Mouse (Mus musculus) erythroblast, embryonic 14.5 days (primary cell): ENCODE data around the gene Copa. TPM values are rescaled to one million over a fixed set of nuclear protein-coding genes. Genes with fewer than 3 reads are reported as not detected.

ENCODE experiments used
- H3K27me3 ChIP-seq: 2 replicates; pipeline ENCODE4 v1.6.1; 2012; ENCODE audit warnings: inconsistent platforms; ENCODE audit not compliant: control insufficient read depth
- H3K36me3 ChIP-seq: 2 replicates; pipeline ENCODE4 v1.6.1; 2012; ENCODE audit warnings: mild to moderate bottlenecking, inconsistent platforms; ENCODE audit not compliant: control insufficient read depth
- H3K4me1 ChIP-seq: 2 replicates; pipeline ENCODE4 v1.6.1; 2012; ENCODE audit warnings: inconsistent platforms; ENCODE audit not compliant: control insufficient read depth
- H3K4me3 ChIP-seq: replicated peaks from 2 replicates; pipeline ENCODE3; 2012; ENCODE audit warnings: moderate library complexity, mild to moderate bottlenecking, inconsistent platforms
- H3K9me3 ChIP-seq: 2 replicates; pipeline ENCODE4 v1.6.1; 2012; ENCODE audit warnings: low read length, inconsistent platforms, mixed read lengths; ENCODE audit not compliant: control insufficient read depth
- GATA1 ChIP-seq: IDR thresholded peaks from 2 replicates; pipeline ENCODE4 v1.6.1; 2012; ENCODE audit warnings: low read length, inconsistent platforms, mixed read lengths
- TAL1 ChIP-seq: IDR thresholded peaks from 3 replicates; pipeline ENCODE4 v1.6.1; 2012; ENCODE audit warnings: low read length, inconsistent platforms, mixed read lengths
- polyA plus RNA-seq: library from polyadenylated mRNA; stranded (reverse); fragments of >175 nt; gene quantifications from 2 replicates; pipeline ENCODE4 v1.2.3, GENCODE M21; 2012

The Copa gene
- polyA plus RNA-seq, 1 experiment: 0.78 TPM

DNA sequence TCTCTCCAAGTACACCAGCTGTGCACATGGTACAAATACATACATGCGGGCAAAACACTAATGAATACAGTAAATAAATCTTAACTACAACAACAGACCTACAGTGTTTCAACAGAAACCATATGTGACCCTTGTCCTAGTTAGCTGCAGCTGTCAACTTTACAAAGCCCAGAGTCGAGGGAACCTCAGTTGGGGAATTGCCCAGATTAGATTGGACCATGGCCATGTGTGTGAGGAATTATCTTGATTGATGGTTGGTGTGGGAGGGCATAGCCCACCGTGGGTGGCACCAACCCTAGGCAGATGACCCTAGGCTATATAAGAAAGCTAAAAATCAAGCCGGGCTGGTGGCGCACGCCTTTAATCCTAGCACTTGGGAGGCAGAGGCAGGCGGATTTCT lies 50.0 kb downstream of the Copa start:
- TF ChIP-seq TAL1 (no peak), GATA1 (no peak)
- H3K4me3 ChIP-seq: no peak overlapping the region
- no peaks in the 10 kb centered on the region for H3K9me3 ChIP-seq
- peaks cover 8% of the 10 kb centered on the region for H3K4me1 ChIP-seq
- peaks cover 70% of the 10 kb centered on the region for H3K36me3 ChIP-seq
- no peaks in the 10 kb centered on the region for H3K27me3 ChIP-seq

DNA sequence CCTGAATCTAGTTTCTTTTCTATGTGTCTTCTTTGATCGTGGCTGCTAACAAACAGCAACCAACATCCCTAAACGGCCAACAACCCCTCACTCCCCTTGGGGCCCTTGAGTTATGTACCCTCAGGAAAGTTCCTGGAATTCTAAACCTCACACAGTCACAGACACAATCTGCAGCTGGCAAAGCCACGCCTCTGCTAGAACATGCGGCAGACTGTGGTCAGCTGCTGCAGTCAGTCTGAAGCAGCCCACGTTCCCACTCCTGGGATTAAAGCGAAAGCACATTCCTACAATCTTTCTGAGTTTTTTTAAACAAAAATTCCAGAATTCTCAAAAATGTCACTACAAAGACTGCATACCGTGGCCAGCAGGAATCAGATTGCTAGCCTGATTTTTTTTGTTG lies 51.2 kb downstream of the Copa start:
- H3K4me1 ChIP-seq: no peaks in the 10 kb centered on the region; the same call in 1 of the 2 replicates
- no peaks in the 10 kb centered on the region for H3K27me3 ChIP-seq
- TF ChIP-seq TAL1 (no peak), GATA1 (no peak)
- no peak overlapping the region for H3K4me3 ChIP-seq
- peaks cover 68% of the 10 kb centered on the region for H3K36me3 ChIP-seq
- no peaks in the 10 kb centered on the region for H3K9me3 ChIP-seq

DNA sequence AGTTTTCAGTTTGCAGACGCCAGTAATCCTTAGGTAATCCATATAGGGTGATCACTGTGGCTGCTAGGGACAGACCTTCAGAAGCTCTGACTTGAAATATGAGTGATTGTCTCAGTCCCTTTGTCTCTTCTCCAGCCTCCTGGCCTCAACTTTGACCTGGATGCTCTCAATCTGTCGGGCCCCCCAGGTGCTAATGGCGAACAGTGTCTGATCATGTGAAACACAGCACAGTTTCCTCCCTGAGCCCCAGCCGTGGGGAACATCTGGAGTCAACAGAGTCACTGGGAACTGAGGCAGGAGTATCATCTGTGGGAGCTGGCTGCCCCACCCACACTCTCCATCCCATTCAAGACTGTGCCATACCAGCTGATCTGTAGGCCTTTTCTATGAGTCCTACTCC lies 51.7 kb downstream of the Copa start:
- TF ChIP-seq GATA1: no peak
- no peak for TF ChIP-seq TAL1
- H3K27me3 ChIP-seq: no peaks in the 10 kb centered on the region
- no peaks in the 10 kb centered on the region for H3K9me3 ChIP-seq
- no peak overlapping the region for H3K4me3 ChIP-seq
- no peaks in the 10 kb centered on the region for H3K4me1 ChIP-seq
- H3K36me3 ChIP-seq: peaks cover 62% of the 10 kb centered on the region

DNA sequence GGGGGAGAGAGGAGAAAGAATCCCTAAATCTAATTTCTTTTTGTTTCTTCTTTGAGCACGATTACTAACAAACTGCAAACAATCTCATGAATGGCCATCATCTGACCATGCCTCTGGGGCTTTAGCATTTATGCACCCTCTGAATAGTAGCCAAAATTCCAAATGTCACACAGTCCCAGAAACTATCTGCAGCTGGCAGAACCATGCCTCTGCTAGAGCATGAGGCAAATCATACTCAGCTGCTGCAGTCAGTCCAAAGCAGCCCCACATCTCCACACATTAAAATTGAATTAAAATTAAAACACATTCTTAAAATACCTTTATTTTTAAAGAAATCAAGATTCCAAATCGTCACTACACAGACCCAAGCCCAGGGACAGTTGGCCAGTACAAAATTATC lies 57.8 kb downstream of the Copa start:
- no peaks in the 10 kb centered on the region for H3K9me3 ChIP-seq
- H3K36me3 ChIP-seq: peaks cover 10% of the 10 kb centered on the region
- no peaks in the 10 kb centered on the region for H3K27me3 ChIP-seq
- H3K4me1 ChIP-seq: peaks cover 3% of the 10 kb centered on the region
- TF ChIP-seq GATA1 (no peak), TAL1 (no peak)
- no peak overlapping the region for H3K4me3 ChIP-seq

DNA sequence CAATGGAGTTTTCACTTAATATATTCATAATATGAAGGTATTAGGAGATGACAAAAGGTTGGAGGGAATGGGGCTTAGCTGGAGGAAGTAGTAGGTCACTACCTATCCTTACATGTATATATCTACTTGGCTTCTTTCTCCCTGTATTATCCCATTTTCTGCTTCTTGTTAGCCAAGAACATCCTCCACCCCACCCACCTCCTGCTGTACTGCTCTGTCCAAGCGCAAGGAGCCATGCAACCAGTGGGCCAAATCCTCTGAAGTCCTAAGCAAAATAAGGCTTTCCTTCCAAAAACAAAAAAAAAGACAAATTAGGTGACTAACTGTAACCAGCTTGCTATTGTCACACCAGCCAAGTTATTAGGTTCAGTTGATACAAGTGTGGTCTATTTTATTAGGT lies 58.5 kb downstream of the Copa start:
- Histone ChIP-seq H3K4me1 (peaks cover 3% of the 10 kb centered on the region), H3K27me3 (no peaks in the 10 kb centered on the region), H3K4me3 (no peak overlapping the region), H3K36me3 (peaks cover 5% of the 10 kb centered on the region), H3K9me3 (no peaks in the 10 kb centered on the region)
- TF ChIP-seq TAL1 (no peak), GATA1 (no peak)

DNA sequence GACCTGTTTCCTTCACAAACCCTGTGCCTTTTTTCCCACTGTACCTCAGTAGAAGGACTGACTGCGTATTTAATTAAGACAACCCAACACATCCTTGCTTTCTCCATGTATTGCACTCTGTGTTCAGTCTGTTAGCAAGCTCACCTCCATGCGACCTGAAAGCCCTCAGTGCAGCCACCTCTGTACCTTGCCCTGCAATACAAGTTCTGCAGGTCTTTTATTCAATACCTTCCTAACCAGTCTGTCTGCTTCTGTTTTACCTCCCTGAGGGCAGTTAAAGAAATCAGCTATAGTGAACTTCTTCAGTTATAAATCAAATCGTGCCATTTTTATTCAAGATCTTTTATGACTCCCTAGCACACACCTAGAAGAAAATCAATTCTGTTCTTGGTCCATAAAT lies 59.2 kb downstream of the Copa start:
- Histone ChIP-seq H3K27me3 (no peaks in the 10 kb centered on the region), H3K4me1 (peaks cover 3% of the 10 kb centered on the region), H3K9me3 (no peaks in the 10 kb centered on the region), H3K4me3 (no peak overlapping the region), H3K36me3 (no peaks in the 10 kb centered on the region)
- TF ChIP-seq GATA1 (no peak), TAL1 (no peak)

DNA sequence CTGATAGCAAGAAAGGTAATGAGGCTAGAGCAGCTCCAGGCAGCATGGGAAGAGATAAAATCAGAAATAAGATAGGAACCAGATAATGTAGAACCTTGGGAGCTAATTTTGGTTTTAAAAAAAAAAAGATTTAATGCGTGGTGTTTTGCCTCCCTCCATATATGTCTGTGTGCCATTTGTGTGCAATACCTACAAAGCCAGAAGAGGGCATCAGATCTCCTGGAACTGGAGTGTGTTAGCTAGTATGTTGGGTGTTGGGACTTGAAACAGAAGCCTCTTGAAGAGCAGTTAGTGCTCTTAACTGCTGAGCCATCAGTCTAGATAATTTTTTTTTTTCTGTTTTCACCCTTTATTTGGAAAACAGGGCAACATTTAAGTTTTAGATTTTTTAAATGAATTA lies 61.2 kb downstream of the Copa start:
- H3K9me3 ChIP-seq: no peaks in the 10 kb centered on the region
- H3K36me3 ChIP-seq: no peaks in the 10 kb centered on the region
- H3K4me3 ChIP-seq: no peak overlapping the region
- peaks cover 12% of the 10 kb centered on the region for H3K4me1 ChIP-seq
- TF ChIP-seq GATA1 (no peak), TAL1 (no peak)
- no peaks in the 10 kb centered on the region for H3K27me3 ChIP-seq

DNA sequence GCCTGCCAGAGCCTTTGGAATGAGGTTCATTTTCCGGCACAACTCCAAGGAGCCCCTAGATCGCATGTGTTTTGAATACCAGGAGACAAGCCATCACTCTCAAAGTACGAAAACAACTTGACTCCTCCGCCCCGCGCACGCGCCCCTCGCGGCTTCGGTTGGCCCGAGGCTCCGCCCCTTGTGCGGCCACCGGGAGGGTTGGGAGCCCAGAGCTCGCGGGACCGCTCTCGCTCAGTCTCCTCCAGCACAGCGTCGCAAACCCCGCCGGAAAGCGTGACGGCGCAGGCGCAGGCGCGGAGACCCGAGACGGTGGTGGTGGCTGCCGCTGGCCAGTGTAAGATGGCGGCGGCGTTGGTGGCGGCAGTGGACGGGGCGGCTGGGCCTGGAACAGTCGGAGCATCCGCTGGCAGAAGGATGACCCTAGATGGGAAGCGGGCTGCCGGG lies 65.5 kb downstream of the Copa start, which contains the start of gene Dcaf8:
TSS of gene Dcaf8 (plus strand) at position 250 of the 444 bp plus-strand sequence.
- H3K4me1 ChIP-seq: peaks cover 41% of the 10 kb centered on the region
- H3K9me3 ChIP-seq: no peaks in the 10 kb centered on the region
- no peaks in the 10 kb centered on the region for H3K27me3 ChIP-seq
- H3K4me3 ChIP-seq: peak within 1 kb of the TSS; percentile 100
- TF ChIP-seq GATA1 (no peak), TAL1 (no peak)
- peaks cover 37% of the 10 kb centered on the region for H3K36me3 ChIP-seq

DNA sequence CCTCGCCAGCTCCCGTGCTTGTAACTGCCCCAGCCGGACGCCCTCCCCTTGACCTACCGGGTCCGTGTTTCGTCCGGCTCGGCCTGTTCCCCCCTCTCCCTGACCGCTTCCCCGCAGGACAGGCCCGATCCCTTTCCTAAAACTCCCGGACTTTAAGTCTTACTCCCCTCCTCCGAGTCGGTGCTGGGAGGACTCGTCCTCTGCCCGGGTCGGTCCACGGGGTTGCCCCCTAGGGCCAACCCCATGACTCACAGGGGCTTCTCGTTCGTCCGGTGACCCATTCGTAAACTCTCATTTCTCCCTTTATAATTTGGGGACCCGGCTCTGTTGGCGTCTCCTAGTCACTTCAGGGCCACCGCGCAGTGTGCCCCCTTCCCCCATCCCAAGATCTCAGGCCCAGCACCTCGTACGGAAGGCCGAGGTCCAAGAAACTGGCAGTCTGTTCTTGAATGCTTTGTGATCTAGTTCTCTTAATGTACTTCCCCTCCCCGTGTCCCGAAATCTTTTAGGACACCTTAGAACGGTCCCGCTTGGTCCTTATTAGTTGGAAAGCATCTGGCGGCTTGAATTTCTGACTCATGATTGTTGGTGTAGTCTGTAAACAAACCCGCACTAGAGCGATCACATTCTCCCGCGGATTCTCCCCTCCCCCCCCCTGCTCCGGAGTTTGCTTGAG lies 66.1 kb downstream of the Copa start:
- Histone ChIP-seq H3K4me1 (peaks cover 39% of the 10 kb centered on the region), H3K27me3 (no peaks in the 10 kb centered on the region), H3K9me3 (no peaks in the 10 kb centered on the region), H3K36me3 (peaks cover 42% of the 10 kb centered on the region), H3K4me3 (peak overlapping the region; percentile 100)
- TF ChIP-seq GATA1: no peak
- no peak for TF ChIP-seq TAL1

DNA sequence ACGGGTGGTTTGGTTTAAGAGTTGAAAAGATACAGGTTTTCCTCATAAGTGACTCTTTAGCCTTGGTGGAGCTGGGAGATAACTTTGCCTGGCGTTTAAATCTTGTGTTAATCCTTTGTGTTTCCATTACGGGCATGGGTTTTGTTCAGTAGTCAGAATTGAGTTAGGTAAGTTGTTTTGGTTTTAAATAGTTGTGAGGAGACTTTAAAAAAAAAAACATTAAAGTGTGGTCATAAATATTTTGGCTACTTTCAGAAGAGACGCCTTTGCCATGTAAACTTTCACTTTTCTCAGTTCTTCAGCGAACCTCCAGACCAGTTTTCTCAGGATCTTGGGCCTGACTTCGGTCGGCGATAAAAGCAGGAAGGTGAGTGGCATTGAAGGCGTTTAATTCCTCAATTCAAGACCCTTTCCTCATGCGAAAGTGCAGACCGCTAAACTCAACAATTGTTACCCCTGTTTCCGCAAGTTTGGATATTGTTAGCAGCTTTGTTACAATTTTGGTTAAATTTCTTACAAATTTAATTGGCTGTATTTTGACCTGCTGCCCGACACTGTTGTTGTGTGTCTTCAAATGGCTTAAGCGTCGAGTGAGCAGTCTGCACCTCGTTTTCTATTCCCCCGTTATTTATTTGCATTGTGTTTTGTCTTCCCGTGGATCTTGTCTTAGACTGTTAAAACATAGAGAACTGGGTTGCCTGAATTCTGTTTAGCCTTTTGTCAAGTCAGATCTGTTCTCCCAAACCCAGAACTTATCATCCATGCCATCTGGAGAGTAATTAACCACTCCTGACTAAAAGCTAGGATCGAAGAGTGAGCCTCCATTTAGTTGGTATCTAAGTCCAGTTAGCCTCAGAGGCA lies 66.9 kb downstream of the Copa start:
- Histone ChIP-seq H3K4me3 (peak overlapping the region; percentile 100), H3K27me3 (no peaks in the 10 kb centered on the region), H3K36me3 (peaks cover 50% of the 10 kb centered on the region), H3K9me3 (no peaks in the 10 kb centered on the region), H3K4me1 (peaks cover 41% of the 10 kb centered on the region)
- TF ChIP-seq GATA1 (peak; percentile 53), TAL1 (peak; percentile 21; the same call in 1 of the 3 replicates)
